Mouse (Mus musculus) megakaryocyte, adult 5-6 weeks (primary cell): Measurements from ENCODE around the gene Grb10. TPM values are rescaled to one million over a fixed set of nuclear protein-coding genes. Genes with fewer than 3 reads are reported as not detected.
A peak's percentile ranks its signal among the peaks of the same experiment; 100 is the strongest.

Experiments used
- ATAC-seq: 2 replicates; pipeline ENCODE4 v1.8.0; 2016; ENCODE audit warnings: mild to moderate bottlenecking, inconsistent platforms; ENCODE audit not compliant: poor library complexity, severe bottlenecking
- total RNA-seq, 2 experiments: library from RNA; stranded (forward) in 1 of 2; stranded (reverse) in 1 of 2; fragments of 153-499, 151-499 nt in 1 of 2; fragments of 221-1000, 200-1000 nt in 1 of 2; gene quantifications; 2 replicates each; pipeline versions ENCODE4 v1.2.3 to v1.2.4; 2015 to 2017

Gene Grb10
- total RNA-seq, 2 experiments from 2014 or later: 0.37 TPM; not detected in 1

DNA sequence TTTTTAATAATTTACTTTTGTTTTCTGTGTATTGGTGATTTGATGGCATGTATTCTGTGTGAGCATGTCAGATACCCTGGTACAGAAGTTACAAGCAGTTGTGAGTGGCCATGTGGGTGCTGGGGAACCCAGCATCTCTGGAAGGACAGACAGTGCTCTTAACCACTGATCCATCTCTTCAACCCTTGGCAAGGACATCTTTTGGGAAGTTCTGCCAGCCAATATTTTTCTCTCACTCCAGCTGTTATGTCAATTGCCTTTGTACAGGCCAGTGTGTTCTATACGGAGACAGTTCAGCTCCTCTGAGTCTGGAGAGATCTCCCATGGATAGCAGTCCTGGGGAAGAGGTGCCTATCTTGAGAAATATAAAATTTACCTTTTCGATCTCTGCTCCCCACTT, 116.4 kb downstream of the Grb10 start:
- ATAC-seq: no peak

DNA sequence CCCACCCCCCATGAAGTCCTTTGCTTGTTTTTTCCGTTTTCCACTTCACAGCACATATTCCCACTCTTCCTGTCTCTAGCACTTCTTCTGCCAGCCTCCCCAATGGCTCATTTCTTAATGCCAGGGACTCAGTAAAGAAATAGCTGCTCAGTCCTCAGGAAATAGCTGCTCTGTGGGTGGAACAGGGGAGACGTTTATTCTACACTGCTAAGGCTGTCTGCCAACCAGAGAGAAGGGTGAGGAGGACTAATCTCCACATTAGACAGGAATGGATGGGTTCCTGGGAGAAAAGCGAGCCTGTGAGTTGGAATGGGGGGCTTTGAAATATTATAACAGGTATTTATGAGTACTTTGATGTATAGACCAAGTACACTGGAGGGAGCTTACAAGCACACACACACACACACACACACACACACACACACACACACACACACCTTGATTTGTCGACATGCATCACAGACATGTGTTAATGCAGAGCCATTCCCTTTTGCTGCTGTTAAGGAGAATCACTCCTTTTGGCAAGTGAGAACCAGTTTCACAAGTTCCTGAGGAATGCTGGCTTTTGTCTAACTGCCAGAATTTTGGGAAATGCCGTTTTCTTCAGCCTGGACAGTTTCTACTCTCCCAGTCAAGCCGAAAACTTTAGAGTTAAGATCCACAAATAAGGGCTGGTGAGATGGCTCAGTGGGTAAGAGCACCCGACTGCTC, 130.6 kb downstream of the Grb10 start:
- ATAC-seq: no peak

DNA sequence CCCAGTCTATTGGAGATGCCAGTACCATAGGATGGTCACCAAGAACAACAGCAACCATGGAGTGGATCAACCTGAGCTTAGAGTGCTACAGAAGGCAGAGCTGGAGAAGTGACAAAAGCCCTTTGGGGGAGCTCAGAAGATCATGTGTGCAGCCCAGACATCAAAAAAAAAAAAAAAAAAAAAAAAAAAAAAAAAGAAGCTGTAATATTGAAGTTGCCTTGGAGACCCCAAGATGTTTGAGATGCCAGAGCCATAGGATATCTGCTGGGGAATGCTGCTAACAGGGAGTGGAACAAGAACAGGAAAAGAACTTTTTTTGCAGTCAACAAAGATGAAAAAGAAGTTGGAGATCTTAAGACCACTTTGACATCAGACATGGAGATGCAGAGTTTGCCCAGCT, 133.0 kb downstream of the Grb10 start:
- no peak for ATAC-seq

DNA sequence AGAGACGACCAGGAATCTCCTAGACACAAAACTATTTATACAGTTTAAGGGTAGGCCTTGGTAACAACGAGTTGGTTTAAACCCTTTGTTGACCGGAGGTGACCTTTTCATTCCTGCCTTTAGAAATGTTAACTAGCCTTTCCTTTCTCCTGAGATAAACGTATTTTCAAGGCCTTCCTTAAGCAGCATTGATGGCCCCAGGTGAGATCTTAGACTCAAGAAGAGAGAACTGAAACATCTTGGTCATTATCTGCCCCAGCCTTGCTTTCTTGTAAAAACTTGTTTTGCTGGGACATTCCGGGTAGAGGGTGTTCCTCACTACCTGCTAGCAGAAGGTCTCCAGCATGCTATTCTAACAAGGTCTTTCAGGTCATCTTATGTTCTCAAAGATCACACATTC, 133.5 kb downstream of the Grb10 start:
- no peak for ATAC-seq

DNA sequence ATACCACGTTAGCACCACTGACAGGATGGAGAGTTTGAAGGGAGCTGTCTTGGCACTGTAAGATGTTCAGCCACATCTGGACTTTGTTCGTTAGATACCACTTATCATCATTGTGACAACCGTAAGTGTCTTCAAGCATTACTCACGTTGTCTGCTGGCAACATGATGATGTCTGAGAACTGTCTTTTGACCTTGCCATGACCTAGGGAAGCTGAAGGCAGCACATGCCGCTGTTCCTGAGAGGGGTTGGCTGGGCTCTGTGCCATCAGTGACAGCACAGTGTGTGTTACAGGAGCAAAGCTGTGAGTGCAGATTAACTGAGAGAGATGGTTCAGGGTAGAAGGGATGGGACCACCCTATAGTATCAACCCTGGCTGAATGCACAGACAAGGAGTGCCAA, 137.0 kb downstream of the Grb10 start:
- no peak for ATAC-seq

DNA sequence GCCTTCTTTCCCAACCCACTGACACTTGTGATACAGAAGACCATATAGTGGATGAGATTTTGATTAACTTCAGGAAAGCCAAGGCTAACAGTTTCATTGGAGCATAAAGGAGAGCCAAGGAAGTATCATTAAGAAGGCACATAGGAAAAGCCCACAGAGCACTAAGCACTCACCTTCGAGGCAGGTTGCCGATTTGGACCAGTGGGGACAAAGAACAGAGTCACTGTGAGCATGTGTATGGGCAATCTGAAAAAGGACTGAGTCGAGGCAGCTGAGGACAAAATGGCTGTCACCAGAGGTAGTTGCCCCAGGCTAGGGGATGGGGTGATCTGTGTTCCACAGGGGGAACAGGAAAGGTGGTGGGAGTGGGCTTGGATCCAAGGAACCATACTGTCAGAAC, 140.0 kb downstream of the Grb10 start:
- no peak for ATAC-seq

DNA sequence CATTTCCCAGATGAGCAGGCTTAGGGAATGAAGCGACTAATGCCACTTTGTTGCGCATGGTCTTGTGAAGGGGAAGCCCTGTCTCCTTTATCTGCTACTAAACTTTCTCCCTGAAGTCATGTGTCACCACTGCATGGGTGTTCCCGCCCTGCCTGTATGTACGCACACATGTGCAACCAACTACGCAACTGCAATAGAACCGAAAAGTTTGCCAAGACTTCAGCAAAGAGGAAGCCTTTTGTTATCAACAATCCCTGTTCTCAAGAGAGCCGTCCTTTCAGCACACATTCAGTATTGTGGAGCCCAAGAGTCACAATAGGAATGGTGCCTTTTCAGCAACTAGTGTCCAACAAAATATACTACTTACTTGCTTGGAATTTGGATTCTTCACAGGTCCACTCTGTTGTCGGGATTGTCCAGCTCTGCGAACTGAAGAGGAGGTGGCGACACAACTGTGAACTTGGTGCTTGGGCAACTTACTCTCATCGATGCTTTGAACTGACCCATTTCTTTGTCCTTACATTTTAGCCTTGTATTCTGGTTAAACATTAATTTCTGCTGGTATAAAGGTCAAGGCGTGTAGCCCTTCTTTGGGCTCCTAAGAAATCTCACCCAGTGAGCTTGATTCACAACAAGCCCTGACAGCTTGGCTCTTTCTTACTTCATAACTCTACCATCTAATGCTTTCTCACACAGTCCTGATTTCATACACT, 140.7 kb downstream of the Grb10 start, which contains the start of gene Ddc:
Ddc (minus strand) TSS at position 500 of the 713 bp plus-strand sequence.
- peak; percentile 66 for ATAC-seq

DNA sequence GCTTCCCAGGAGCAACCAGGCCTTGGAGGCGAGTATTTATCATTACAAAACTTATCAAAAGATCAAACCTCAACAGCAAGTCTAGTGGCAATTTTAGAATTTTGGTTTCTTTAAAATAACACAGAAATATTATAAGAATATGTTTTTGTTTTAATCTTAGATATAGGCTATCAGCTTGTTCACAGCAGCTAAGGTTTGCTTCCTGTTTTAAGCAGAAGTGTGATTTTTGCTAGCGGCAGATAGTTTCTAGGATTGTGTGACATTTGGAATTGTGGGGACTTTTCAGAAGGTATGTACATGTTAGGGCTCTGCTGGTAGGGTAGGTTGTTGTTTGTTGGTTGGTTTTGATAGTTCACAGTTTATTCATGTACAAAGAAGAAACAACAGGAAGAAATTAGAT, 143.0 kb downstream of the Grb10 start:
- no peak for ATAC-seq

DNA sequence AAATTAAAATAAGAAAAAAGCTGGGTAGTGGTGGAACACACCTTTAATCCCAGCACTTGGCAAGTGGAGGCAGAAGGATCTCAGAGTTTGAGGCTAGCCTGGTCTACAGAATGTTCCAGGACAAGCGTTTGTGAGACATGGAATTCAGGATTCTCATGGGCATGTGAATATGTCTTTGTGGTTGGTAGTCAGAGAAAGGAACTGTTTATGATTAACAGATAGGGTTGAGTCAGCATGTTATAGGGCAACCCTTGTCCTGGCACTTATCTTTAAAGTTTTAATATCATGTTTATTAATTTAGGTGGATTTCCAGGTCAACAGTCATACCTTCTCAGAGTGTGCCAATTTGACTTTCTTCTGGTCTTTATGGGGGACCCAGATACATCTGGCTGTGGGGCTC, 144.7 kb downstream of the Grb10 start:
- no peak for ATAC-seq

DNA sequence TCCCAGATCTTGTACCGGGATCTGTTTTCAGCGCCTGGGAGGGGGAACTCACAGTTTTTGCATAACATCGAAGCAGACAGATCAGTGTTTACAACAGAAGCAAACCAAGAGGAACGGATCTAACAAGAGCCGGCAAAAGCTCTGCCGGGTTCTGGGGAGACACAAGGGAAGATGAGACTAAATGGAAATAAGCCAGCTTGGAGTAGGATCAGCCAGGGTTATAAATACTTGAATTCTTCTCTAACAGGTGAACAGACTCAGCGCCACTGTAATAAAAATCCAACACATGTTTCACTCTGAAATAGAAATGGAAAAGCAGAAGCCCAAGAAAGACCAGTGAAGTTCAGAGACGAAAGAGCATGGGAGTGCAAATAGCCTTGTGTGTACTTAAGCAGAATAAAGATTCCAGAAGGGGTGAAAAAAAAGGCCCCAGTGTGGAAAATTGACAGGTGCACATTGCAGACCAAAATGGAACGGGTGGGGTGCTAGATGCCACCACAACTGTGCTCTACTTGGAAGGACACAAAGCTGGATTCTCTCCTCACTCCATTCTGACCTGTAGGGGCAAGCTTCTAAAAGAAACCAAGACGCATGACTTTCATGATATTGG, 145.4 kb downstream of the Grb10 start:
- ATAC-seq: no peak

DNA sequence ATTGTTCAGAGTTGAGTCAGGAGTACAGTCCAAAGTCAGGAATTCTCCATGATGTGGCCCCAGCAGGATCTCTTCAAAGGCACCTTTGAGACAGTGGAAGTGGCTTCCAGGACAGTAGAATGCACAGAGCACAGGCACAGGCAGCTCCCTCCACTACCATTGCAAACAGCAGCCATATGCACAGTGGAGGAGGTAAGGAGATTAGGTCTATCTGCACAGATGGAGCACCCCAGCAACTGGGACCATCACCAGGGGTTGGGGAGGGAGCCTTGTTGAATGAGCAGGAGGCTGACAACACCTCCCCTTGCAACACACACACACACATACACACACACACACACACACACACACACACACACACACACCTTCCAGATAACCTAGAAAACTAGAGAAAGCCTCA, 146.7 kb downstream of the Grb10 start:
- no peak for ATAC-seq

DNA sequence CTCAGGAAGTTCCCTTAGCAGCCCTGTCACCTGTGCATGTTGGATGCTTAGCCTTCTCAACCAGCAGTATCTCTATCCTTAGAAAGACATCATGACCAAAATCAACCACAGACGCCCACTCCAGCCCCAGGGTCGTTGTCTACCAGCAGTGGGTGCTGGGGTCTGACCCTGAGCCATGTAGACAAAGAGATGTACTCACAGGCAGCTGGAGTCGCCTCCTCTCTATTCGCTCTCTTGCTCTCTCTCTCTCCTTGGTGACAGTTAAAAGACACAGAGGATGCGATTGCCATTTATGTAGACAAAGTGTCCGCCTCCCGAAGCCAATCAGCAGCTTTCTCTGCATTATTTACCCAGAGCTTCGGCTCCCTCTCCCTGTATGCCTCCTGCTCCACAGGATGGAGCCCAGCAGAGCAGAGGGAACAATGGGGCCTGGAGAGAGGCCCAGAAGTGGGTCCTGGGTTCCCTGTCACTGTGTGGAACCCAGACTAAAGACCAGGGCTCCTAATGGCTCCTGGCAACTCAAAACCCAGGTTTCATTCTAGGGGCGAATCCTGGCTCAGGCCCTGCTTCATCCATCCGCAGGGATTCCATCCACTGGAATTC, 148.2 kb downstream of the Grb10 start:
- no peak for ATAC-seq

DNA sequence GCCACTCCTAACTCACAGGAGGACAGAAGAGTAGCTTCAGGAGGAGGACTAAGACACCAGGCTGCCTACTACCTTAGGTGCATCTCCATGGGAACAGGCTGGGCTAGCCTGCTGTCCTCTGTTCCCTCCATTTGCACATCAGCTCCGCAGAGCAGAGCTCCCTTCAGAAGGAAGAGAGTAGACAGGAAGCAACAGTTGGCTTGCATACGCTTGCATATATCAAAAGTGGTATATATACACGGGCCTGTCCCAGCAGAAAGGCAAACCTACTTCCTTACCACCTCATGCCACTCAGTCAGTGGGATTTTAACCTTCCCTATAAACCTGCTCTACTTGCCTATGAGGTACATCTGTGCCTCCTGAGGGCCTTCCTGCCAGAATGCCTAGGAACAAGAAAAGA, 149.8 kb downstream of the Grb10 start:
- ATAC-seq: 0 out of 2 replicates have a peak, but pooled peaks have one; percentile 27

DNA sequence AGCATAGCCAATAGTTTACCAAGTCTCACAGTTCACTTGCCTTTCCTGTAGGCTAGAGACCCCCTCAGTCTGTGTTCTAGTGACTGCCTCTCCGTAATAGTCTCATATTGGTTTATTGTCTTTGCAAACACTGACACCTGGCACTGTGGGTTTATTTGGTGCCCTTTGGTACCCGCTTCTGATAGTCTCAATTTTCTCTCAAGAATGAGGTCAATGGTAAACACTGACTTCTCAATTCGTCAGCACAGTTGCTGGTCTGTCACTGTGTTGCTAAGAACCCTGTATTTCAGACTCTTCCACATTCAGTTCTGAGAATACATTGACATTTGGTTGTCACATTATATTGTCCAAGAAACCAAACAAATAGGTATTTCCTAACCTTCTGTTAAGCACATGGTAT, 150.4 kb downstream of the Grb10 start:
- no peak for ATAC-seq

DNA sequence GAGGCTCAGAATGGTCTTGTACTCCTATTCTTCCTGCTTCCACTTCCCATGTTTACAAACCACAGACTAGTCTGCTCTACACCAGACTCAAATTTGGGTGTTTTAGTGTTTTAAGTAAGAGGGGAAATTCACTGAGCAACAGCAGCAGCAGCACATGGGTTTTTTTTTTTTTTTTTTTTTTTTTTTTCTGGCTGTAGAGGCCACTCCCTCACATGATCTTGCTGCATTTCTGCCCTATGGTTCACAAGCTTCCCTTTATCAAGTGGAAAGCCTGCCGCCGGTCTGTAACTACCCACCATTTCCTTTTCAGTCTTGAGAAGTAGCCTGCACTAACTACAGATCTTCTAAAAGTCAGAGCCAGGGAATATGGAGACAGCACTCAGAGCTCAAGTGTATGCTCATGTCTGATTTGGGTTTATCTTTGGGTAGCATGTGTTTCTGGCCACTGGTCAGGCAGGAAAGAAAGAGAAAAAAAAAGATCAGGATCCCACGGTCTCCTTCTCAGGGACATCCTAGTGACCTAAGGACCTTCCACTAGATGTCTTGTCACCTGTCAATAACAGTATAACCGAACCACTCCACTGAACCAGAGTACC, 152.0 kb downstream of the Grb10 start:
- peak; percentile 73 for ATAC-seq

DNA sequence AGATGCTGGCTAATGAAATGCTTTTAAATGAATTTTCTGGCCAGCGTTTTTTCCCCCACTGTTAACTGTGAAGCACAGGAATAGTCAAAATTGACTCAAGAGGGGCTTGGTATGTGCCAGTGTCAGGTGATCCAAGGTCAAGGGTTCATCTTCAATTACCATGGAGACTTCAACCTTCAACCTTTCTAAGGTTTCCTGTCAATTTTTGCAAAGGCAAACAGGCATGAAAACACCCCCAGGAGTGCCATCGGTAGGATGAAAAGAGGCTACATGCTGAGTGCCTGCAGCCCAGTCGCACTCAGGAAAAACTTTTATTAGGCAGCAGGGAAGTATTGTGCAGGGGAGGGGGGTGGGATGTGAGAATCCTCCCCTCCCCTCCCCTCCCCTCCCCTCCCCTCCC, 152.6 kb downstream of the Grb10 start:
- ATAC-seq: no peak

DNA sequence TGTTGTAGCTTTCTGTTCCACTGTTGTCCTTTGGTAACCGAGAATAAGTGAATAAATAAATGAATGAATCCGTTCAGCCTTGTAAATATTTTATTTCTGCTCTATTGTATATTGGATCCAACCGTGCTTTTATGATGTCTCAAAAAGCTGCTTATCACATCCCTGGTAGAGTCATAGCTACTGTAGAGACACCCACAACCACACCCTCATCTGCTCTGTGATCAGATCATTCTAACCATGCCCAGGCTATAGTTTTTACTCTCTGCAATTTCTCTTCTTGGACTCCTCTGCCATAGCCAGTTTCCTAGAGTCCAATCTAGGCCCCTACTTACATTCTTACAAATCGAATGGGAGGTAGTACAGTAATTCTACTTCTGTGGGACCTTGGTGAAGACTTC, 153.2 kb downstream of the Grb10 start:
- no peak for ATAC-seq

DNA sequence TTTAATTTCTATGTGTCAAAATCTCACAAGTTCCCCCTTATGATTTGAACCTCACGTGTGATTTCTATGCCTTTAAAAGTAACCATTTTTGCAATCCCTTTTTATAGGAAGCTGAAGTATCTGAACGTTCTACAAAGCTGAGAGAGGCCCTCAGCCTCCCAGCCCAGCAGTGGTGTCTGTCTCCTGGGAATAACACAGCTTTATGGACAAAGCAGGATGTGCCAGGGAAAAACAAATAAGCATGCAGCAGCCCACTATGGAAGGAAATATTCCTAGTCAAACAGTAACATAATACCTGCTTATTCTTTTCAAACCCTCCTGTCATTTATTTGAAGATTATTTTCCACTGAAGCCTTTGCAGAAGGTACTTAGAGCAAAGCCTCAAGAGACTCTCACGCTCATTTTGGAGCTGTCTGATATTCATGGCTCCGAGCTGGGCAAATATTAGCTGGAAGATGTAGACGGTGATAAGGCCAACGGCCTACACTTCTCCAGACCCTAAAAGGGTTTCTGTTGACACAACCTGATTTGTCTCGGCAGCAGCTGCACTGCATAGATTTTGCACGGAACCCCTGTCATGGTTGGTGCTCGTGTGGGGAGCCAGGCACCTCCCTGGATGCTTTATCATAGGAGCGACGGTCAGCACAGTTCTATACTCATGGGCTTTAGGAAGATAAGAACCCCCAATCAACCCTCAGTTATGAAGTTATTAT, 153.8 kb downstream of the Grb10 start:
- ATAC-seq: no peak

DNA sequence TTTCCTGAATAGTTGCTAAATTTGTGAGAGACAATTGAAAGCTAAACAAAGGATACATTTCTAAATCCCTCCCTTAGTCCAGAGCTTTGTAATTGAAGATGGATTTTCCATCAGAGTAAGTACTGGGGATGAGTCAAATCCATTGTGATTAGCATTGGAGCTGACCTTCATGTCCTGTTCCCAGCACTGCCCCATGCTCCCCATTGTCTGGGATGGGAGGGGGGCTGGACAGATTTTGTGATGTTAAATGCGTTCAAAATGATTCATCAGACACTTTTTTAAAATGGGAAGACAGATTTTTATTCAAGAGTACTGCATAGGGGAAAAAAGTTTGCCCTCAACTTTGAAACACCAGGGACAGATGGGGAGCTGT, 156.7 kb downstream of the Grb10 start:
- ATAC-seq: no peak

DNA sequence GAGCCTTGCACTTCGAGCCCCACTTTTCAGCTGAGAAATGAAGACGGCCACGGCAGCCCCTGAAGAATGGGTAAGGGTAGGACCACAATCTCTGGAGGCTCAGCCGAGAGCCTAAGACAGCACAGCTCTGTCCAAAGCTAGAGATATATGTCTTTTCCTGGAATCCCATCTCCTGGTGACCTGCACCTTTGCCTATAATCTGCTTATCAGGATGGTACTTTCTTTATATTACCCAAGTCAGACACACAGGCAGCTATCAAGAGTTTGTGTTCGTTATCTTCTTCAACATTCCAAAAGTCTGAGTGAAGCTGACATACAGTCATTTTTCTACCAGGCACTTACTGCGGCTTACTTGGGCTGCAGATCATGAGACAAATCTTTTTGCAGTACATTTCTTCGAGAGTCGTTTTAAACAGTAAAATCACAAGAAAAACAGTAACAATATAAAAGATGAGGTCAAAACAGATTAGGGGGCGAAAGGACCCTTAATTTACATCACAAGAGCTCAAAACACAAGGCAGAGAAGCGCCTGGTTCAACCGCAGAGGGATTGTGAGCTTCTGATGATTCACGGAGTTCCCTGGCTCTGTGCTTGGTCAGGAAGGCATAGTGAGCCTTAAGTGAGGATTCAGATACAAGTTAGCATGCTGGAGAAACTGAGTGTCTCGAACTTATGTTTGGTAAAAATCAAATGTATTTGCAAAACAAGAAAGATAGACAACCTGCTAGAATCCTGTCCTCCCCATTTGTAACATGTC, 157.3 kb downstream of the Grb10 start:
- ATAC-seq: no peak
